Mouse (Mus musculus): Measurements from ENCODE around the gene Mfge8.

- TF ChIP-seq POLR2A (IDR thresholded peaks at IDR 0.05; ENCODE audit: low read depth, low read length) = no peak
- TF ChIP-seq CTCF (IDR thresholded peaks at IDR 0.05; ENCODE audit: extremely low read depth, insufficient read length, insufficient replicate concordance, low read depth, low read length) = no peak
Observed at GRCm38 (mm10) chr7:79173800-79174199, 24.9 kb upstream of the Mfge8 start.
